Mouse (Mus musculus): ENCODE measurements around the gene Srgap2.

GRCm38 (mm10) chr1:131336017-131336416 lies 191.1 kb downstream of the Srgap2 start:
- TF ChIP-seq GATA1 (IDR thresholded peaks at IDR 0.05; ENCODE audit: borderline replicate concordance, low read length) (no peak), CTCF (IDR thresholded peaks at IDR 0.05; ENCODE audit: low read depth, low read length) (no peak), GATA2 (IDR thresholded peaks at IDR 0.05; ENCODE audit: borderline replicate concordance, low read depth, low read length) (no peak)

All from G1E (cell line).